Mouse (Mus musculus): ENCODE measurements around the gene Chil5.

GRCm38 (mm10) chr3:105991653-105992283, 40.8 kb downstream of the Chil5 start:
- TF ChIP-seq CTCF (IDR thresholded peaks at IDR 0.05 in 2 of 3, conservative IDR thresholded peaks at IDR 0.05 in 1 of 3; ENCODE audit: control insufficient read depth in 1 of 3, insufficient read depth in 1 of 3, low read depth in 2 of 3, low read length in 3 of 3, poor library complexity in 1 of 3, severe bottlenecking in 1 of 3), result peak in 2 of 3 experiments; percentile 52 to 88; a peak in 4 of 6 replicates
- TF ChIP-seq TCF12 (IDR thresholded peaks at IDR 0.05; ENCODE audit: low read depth, low read length), result no peak
- no peak for TF ChIP-seq GATA1 (IDR thresholded peaks at IDR 0.05; ENCODE audit: low read depth, low read length)
- peak; percentile 16; the same call in 1 of the 2 replicates for TF ChIP-seq SIN3A (IDR thresholded peaks at IDR 0.05; ENCODE audit: low read length)
- TF ChIP-seq MAFK (IDR thresholded peaks at IDR 0.05; ENCODE audit: borderline replicate concordance, low read depth, low read length), result no peak
- peak; percentile 89 for TF ChIP-seq ZC3H11A (IDR thresholded peaks at IDR 0.05; ENCODE audit: low read depth, low read length)
- no peak for TF ChIP-seq POLR2AphosphoS5 (IDR thresholded peaks at IDR 0.05; ENCODE audit: borderline replicate concordance, low read depth, low read length)
- TF ChIP-seq MEF2A (IDR thresholded peaks at IDR 0.05; ENCODE audit: extremely low read depth, insufficient replicate concordance, low read depth, low read length, poor library complexity, severe bottlenecking), result no peak
- TF ChIP-seq NELFE (IDR thresholded peaks at IDR 0.05; ENCODE audit: low read depth, low read length), result no peak
- no peak for TF ChIP-seq MAX (IDR thresholded peaks at IDR 0.05; ENCODE audit: low read length)
- no peak for TF ChIP-seq EP300 (IDR thresholded peaks at IDR 0.05; ENCODE audit: low read depth in 1 of 2, low read length in 2 of 2)
- TF ChIP-seq ZMIZ1 (IDR thresholded peaks at IDR 0.05; ENCODE audit: low read depth, low read length), result no peak
- TF ChIP-seq MAZ (IDR thresholded peaks at IDR 0.05; ENCODE audit: low read depth, low read length), result 0 out of 2 replicates have a peak, but pooled peaks have one; percentile 38
- TF ChIP-seq SMC3 (IDR thresholded peaks at IDR 0.05; ENCODE audit: low read depth, low read length), result peak; percentile 96

Measured in MEL (cell line).